Mouse (Mus musculus) lung, embryonic 14.5 days (tissue): ENCODE data around the gene Chga. TPM values are rescaled to one million over a fixed set of nuclear protein-coding genes. Genes with fewer than 3 reads are reported as not detected.

Experiments
- ATAC-seq: fragments of 200-750 bp; cut with Nextera tagmentation; 2 replicates; pipeline ENCODE4 v1.8.0; 2017; ENCODE audit warnings: mild to moderate bottlenecking, moderate TSS enrichment, moderate library complexity; ENCODE audit not compliant: insufficient read depth
- DNase-seq: peaks from one replicate; pipeline ENCODE4 v3.0.0-alpha.2; 2015
- H3K27ac ChIP-seq: fragments of 300-500 bp; sonication (generic); 2 replicates; pipeline ENCODE4 v1.5.1; 2014; ENCODE audit warnings: low read depth, mild to moderate bottlenecking, moderate library complexity
- H3K27me3 ChIP-seq: fragments of 300-500 bp; sonication (generic); 2 replicates; pipeline ENCODE4 v1.6.1; 2014; ENCODE audit warnings: low read length, control low read depth; ENCODE audit not compliant: insufficient read depth
- H3K36me3 ChIP-seq: fragments of 300-500 bp; sonication (generic); 2 replicates; pipeline ENCODE4 v1.6.1; 2014; ENCODE audit warnings: control low read depth; ENCODE audit not compliant: insufficient read depth
- H3K4me1 ChIP-seq: fragments of 300-500 bp; sonication (generic); 2 replicates; pipeline ENCODE4 v1.6.1; 2014; ENCODE audit warnings: antibody characterized with exemption, control low read depth; ENCODE audit not compliant: insufficient read depth
- H3K4me2 ChIP-seq: fragments of 300-500 bp; sonication (generic); 2 replicates; pipeline ENCODE4 v1.6.1; 2014; ENCODE audit warnings: mild to moderate bottlenecking
- H3K4me3 ChIP-seq: fragments of 300-500 bp; sonication (generic); 2 replicates; pipeline ENCODE4 v1.5.1; 2014; ENCODE audit warnings: low read depth, low read length
- H3K9ac ChIP-seq: fragments of 300-500 bp; sonication (generic); 2 replicates; pipeline ENCODE4 v1.6.1; 2014
- H3K9me3 ChIP-seq: fragments of 300-500 bp; sonication (generic); 2 replicates; pipeline ENCODE4 v1.6.1; 2016; ENCODE audit warnings: low read depth, low read length, control low read depth
- CTCF ChIP-seq: IDR thresholded peaks from 2 replicates; pipeline ENCODE4 v1.5.1; 2016; ENCODE audit warnings: antibody characterized with exemption, low read depth
- WGBS: fragments of 180-500 bp; shearing (Covaris S2); extraction: QIAGEN DNeasy Blood & Tissue Kit; methylation state at CpG from one replicate; pipeline ENCODE4 v1.1.7; 2014; 5-methylcytosine and 5-hydroxymethylcytosine counted together
- polyA plus RNA-seq: library from polyadenylated mRNA; unstranded; fragments of >200 nt; fragmentation: Nextera tagmentation; extraction: Ambion mirVana; gene quantifications from 2 replicates; pipeline ENCODE4 v1.2.1, GENCODE M21; 2014

Chga gene
- polyA plus RNA-seq, 1 experiment from 2014 or later: 0.43 TPM

GRCm38 (mm10) chr12:102517647-102518046 is 37.1 kb upstream of the Chga start:
- Histone ChIP-seq H3K9ac (no peak overlapping the region), H3K9me3 (no peaks in the 10 kb centered on the region), H3K4me2 (no peak overlapping the region), H3K4me1 (no peaks in the 10 kb centered on the region), H3K27me3 (no peaks in the 10 kb centered on the region), H3K27ac (no peak overlapping the region), H3K36me3 (no peaks in the 10 kb centered on the region), H3K4me3 (no peak overlapping the region)
- no peak for ATAC-seq
- DNase-seq: no peak
- no peak for TF ChIP-seq CTCF
- WGBS: 81% methylated on average over 13 of the region's 13 CpGs

DNA sequence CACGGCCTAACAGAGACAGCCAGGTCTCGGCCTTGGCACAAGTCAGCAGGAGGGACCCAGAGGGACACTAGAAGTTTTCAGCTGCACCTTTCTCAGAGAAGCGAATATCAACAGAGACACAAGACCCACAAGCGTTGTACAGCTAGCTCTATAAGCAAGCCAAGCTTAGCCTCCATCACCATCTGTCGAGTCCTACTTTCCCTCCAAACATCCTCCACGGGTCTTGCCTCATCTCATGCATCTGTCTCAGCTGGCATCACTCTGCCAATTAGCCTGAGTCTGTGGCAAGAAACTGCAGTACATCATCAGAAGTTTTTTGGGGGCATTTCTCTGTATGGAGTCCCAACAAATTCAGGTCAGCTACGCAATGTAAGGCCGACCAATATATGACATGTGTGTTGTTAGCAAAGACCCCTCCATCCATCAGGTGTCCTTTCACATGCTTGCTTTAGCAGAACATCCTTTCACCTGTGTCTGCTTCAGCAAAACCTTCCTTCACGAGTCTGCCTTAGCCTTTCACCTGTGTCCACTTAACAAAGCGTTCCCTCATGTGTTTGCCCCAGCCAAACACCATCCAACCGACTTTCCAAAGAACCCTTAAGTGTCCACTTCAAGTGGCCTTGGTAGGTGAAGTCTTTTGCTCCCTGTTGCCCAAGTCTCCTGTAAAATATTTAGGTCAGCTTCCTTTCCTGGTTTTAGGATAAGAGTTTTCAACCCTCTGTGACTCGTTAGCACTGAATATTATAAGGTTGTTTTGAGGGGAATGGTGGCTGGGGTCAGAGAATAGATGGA is 34.6 kb upstream of the Chga start:
- no peak overlapping the region for H3K27ac ChIP-seq
- H3K4me2 ChIP-seq: no peak overlapping the region
- TF ChIP-seq CTCF: no peak
- H3K4me3 ChIP-seq: no peak overlapping the region
- H3K9me3 ChIP-seq: no peaks in the 10 kb centered on the region
- no peak for DNase-seq
- no peak for ATAC-seq
- no peak overlapping the region for H3K9ac ChIP-seq
- WGBS: 76% methylated on average over 12 of the region's 12 CpGs
- H3K4me1 ChIP-seq: no peaks in the 10 kb centered on the region
- H3K27me3 ChIP-seq: no peaks in the 10 kb centered on the region
- no peaks in the 10 kb centered on the region for H3K36me3 ChIP-seq

GRCm38 (mm10) chr12:102521777-102522319 is 32.9 kb upstream of the Chga start:
- 16% methylated on average over 13 of the region's 13 CpGs for WGBS
- DNase-seq: peak; percentile 54
- Histone ChIP-seq H3K36me3 (no peaks in the 10 kb centered on the region), H3K27ac (peak overlapping the region; percentile 19; the same call in 1 of the 2 replicates), H3K4me1 (no peaks in the 10 kb centered on the region), H3K4me3 (no peak overlapping the region), H3K9me3 (no peaks in the 10 kb centered on the region), H3K9ac (no peak overlapping the region), H3K27me3 (no peaks in the 10 kb centered on the region), H3K4me2 (no peak overlapping the region)
- ATAC-seq: no peak; the same call in 1 of the 2 replicates
- no peak for TF ChIP-seq CTCF

GRCm38 (mm10) chr12:102524216-102524615 is 30.6 kb upstream of the Chga start:
- Histone ChIP-seq H3K36me3 (no peaks in the 10 kb centered on the region), H3K4me1 (no peaks in the 10 kb centered on the region), H3K27ac (no peak overlapping the region), H3K9ac (no peak overlapping the region), H3K9me3 (no peaks in the 10 kb centered on the region), H3K4me2 (no peak overlapping the region), H3K4me3 (no peak overlapping the region), H3K27me3 (no peaks in the 10 kb centered on the region)
- no peak for TF ChIP-seq CTCF
- ATAC-seq: no peak; the same call in 1 of the 2 replicates
- WGBS: 52% methylated on average over 3 of the region's 3 CpGs
- DNase-seq: no peak

DNA sequence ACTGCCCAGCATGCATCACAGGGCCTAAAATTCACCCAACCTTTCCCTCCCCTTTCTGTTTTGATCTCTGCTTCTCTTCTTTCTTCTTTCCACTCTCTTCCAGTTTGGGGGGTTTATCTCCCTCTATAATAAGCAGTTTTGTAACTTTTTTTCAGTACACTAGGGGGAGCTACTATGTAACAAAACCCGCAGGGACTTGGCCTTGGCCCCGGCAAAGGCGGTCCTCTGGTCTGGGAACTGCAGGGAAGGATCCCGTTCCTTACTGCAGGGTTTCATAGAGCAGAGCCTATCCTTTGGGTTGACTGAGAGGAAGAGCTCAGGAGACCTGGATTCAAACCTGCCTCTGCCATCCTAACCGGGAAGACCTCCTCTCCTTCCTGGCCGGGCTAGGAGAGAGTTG is 30.0 kb upstream of the Chga start:
- peak; percentile 75 for DNase-seq

DNA sequence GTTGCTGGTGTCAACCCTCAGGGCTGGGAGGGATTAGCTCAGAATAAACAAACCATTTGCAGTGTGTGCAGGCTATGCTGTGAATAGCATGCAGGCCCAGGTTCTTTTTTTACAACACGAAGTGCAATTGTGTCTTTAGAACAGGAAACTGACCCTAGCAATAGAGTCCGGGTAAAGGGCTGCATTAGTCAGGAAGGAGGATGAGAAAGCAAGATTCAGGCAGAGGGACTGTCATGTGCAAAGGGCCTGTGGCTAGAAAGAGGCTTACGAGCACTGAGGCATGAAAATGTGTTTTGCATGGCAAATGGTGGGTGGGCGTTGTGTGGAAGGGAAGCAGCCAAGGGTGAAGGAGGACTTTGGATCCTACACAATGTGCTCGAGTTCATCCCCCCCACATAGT is 26.8 kb upstream of the Chga start:
- DNase-seq: no peak
- no peak for TF ChIP-seq CTCF
- no peak for ATAC-seq
- no peak overlapping the region for H3K27ac ChIP-seq
- no peaks in the 10 kb centered on the region for H3K36me3 ChIP-seq
- H3K9me3 ChIP-seq: no peaks in the 10 kb centered on the region
- 66% methylated on average over 5 of the region's 5 CpGs for WGBS
- no peaks in the 10 kb centered on the region for H3K27me3 ChIP-seq
- H3K4me2 ChIP-seq: no peak overlapping the region
- H3K9ac ChIP-seq: no peak overlapping the region
- no peak overlapping the region for H3K4me3 ChIP-seq
- H3K4me1 ChIP-seq: no peaks in the 10 kb centered on the region

More for the DNA sequence above, 30.0 kb upstream of the Chga start:
- Histone ChIP-seq H3K4me1 (no peaks in the 10 kb centered on the region), H3K36me3 (no peaks in the 10 kb centered on the region), H3K27me3 (no peaks in the 10 kb centered on the region), H3K9me3 (no peaks in the 10 kb centered on the region), H3K9ac (no peak overlapping the region), H3K4me3 (no peak overlapping the region), H3K27ac (no peak overlapping the region), H3K4me2 (no peak overlapping the region)
- 22% methylated on average over 6 of the region's 6 CpGs for WGBS
- ATAC-seq: no peak
- peak; percentile 51; the same call in 1 of the 2 replicates for TF ChIP-seq CTCF

- H3K9ac ChIP-seq: no peak overlapping the region
- WGBS: 63% methylated on average over 1 of the region's 1 CpGs
- H3K9me3 ChIP-seq: no peaks in the 10 kb centered on the region
- no peak for TF ChIP-seq CTCF
- DNase-seq (no peak), ATAC-seq (no peak)
- no peak overlapping the region for H3K27ac ChIP-seq
- H3K4me1 ChIP-seq: no peaks in the 10 kb centered on the region
- no peaks in the 10 kb centered on the region for H3K27me3 ChIP-seq
- H3K4me2 ChIP-seq: no peak overlapping the region
- H3K4me3 ChIP-seq: no peak overlapping the region
- no peaks in the 10 kb centered on the region for H3K36me3 ChIP-seq
These were observed 19.0 kb upstream of the Chga start for GRCm38 (mm10) chr12:102535796-102536195.
